Mouse (Mus musculus) frontal cortex, postnatal 10 days (tissue): ENCODE data around the gene Tppp3.

Experiments used
- DNase-seq, 2 experiments: peaks; one replicate each; pipeline ENCODE4 v3.0.0; 2022; ENCODE audit warnings: low spot score in 2 of 2, mixed read lengths in 1 of 2

The Tppp3 gene

DNA sequence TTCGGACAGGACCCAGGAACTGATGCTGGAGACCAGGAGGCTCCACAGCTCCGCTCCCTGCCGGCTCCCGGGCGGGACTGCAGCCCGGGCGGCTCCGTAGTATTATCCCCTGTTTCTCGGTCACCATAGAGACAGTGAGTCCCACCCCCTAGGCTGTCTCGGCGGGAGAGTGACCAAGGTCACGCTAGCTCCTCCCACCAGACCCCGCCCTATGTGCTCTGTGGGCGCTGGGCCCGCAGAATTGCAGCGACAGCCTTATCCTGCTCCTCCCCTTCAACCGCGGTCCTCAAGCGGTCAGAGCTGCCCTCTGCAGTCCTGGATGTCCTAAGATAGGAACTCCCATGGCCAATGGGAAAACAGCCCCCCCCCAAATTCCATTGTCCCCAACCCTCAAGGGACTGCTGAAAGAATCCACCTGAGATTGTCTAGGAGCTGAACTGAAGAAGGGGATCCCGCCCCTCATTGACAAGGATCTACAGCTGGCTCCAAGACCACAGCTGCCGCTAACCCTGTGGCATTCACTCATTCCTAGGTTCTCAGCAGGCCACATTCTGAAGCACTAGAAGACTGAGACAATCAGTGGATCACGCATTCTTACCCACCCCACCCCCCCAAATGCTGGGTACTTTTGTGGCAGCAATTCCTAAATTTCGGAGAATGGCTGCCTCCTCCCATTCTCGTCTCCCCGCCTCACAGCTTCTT lies at the start of gene Tppp3:
Gene Tppp3 (minus strand): TSS at position 213 of the 702 bp plus-strand sequence.
- peak; percentile 81 to 82 for DNase-seq

DNA sequence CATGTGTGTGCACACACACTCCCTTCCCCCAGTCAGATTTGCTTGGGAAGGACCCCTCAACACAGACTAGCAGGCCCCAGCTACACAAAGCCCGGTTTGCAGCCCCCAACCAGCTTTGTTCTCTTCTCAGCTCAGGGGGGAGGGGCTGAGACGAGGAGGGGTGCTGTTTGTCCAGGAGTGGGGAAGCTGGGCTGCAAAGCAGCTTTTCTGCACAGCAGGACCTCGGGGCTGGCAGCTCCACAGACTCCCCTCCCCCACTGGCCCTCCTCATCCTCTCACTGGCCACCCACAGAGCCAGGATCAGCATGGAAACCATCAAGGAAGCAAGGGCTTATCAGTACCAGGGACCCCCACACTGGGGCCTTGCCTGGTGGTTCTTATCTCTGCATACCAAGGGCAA lies 49.7 kb upstream of the Tppp3 start:
- DNase-seq = no peak

DNA sequence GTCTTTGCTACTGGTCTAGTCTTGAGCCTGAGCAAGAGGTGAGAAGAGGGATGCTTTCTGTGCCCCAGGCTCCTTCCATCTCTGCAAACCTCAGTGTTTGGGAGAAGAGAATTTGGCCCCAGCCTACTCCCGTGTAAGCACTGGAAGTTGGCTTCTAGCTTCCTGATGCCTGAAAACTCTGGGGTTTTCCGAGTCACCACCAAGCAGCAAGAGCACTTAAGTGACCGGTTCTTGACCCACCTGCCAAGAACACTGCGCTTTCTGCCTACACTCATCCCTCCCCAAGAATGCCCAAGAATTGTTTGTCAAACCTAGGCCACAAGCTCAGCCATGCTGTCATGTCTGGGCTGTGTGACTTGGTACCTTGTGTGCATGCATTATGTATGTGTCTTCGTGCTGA lies 49.2 kb upstream of the Tppp3 start:
- DNase-seq = no peak

DNA sequence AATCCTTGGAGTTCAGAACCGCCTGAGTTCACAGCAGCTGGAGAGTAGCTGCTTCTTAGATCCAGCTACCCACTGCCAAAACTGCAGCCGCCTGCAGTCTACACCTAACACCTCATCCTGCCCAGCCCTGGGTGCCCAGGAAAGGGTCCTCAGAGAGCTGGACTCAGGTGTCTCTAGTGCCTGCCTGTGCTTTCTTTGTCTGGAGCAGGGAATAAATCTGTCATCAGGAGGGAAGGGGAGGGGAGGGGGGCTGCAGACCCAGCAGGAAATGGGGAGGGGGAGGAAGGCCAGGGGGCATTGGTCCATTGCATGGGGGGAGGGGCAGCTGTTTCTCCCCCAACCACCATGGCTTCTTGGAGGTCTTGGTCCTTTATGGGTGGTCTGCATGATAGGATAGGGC lies 48.3 kb upstream of the Tppp3 start:
- DNase-seq = no peak

DNA sequence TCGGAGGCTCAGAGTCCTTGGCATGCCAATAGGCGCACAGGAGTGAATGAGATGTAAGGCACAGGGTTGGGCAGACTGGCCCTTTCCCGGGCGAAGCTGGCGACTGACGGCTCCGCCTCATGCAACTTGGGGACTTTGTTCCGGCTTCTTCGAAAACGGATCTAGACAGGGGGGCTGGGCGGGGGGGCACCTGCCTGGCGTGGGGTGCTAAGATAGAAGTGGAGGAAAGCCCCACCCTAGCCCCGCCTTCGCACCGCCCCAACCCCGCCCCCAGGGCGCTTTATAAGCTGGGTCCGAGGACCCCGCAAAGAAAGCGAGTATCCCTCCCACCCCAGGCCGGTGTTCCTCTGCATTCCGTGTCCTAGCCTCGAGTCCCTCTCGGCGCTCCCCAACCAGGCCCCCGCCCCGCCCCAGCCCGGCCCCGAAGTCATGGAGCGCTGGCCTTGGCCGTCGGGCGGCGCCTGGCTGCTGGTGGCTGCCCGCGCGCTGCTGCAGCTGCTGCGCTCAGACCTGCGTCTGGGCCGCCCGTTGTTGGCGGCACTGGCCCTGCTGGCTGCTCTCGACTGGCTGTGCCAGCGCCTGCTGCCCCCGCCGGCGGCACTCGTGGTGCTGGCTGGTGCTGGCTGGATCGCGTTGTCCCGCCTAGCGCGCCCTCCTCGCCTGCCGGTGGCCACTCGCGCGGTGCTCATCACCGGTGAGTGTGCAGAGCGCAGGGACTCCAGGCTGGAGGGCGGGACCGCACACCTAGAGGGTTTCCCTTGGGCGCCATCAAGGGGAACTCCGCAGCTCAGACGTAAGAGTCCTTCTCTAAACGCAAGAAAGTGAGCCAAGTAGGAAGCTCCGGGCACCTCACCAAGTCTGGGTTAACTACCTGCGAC lies 47.3 kb upstream of the Tppp3 start, which contains the start of gene Hsd11b2:
Gene Hsd11b2 (plus strand): TSS at position 320 of the 878 bp plus-strand sequence.
- DNase-seq = peak in 1 of 2 experiments; percentile 43

DNA sequence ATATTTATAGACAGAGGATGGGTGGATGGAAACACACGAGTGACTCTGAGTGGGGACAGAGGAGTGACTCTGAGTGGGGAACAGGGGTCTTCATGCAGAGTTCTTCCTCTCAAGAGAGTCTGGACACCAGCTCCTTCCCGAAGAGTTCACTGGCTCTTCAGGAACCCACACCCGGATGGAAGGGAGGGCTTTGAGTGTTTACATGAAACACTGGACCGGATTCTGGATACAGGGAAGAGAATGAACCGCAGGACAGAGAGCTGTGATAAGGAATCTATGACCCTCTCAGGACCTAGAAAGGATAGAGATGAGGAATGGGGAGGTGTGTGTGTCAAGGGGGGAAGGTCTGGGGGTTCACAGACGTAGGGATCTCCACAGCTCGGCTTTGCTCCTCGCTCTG lies 46.0 kb upstream of the Tppp3 start:
- no peak for DNase-seq

DNA sequence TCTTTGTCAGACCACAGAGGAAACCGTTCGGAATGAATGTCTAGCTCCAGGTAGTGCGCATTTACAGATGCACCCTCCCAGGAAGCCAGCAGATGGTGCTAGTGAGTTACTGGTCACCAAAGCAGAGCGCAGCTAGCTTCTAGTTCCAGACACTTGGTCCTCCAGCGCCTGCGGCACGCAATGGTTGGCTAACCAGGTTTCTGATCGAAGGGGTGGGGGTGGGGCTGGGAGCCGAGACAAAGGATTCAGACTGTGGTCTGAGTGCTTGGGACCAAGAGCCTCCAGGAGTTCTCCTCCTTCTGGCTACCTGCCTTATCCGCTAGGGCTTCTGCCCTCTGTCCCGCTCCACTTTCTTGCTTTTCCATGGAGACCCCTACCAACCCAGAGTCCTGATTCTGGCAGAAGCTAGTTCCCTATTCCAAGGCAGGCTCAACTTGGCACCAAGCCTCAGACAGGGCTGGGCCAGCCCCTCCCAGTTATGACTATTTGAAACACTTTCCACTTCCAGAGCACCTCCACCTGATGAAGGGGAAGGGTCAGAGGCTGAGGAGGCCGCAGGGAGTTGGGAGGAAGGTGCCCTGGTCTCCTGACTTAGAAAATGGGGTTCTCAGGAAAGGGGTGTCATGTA lies 44.8 kb upstream of the Tppp3 start:
- peak in 1 of 2 experiments; percentile 56 for DNase-seq

DNA sequence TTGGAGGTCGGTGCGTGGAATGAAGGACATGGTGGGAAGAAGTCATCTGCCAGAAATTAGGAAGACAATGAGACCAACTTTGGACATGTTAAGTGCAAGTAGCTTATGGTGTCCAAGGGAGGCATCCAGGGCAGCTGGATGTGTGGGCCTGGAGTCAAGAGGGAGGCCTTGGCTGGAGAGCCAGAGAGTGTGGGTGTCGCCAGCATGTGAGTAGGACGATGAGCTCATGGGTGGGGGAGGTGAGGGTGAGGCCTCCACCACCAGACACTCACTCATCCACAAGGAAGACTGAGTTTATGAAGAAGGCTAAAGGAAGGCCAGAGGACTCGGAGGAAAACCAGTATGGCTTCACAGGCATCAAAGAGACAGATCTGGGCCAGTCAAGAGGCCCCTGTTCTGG lies 43.3 kb upstream of the Tppp3 start:
- DNase-seq = no peak

DNA sequence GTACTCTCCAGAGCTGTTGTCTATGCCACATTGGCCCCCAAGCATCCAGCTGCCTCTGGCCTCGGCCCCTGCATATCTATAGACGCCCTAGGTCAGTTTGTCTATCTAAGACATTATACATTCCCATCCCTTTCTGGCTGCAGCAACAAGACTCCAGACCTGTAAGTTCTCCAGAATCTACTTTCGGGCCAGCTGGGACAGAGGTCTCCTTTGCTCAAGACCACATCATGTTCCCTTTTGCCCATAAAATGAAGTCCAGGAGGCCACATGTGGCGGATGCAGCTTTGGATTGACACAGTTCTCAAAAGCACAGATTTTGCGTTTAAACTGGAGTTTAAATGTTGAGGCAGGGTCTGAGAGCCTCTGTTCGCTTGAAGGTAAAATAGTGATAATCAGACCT lies 42.9 kb upstream of the Tppp3 start:
- DNase-seq = no peak

DNA sequence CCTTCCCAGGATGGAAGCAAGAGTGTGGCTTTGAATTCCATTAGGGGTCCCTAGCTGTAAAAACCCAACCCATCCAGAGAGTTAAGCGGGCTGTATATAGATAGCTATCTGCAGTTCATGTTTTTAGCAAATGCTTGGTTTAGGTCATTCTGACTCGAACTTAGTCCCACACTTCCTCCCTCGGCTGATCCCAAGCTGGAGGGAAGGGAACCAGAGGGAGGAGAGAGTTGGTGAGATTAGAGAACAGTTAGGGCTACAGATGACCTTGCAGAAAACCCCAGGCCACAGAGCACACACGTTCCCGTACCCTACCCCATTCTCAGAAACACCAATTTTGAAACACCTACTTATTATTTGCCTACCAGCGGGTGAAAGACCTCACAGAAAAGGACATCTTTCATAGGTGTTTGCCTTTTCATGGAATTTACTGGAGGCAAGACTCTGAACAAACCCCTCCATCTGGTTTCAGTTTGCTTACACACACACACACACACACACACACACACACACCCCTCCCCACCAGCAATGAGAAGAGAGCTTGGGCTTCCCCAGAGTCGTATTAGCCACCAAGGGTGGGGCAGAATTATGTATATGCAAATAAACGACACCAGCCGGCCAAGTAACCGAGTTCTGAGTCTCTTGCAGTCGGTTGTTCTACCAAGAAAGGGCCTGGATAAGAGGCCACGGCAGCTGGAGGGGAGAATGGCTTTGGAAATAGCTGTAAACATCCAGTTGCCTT lies 38.8 kb upstream of the Tppp3 start:
- DNase-seq = no peak

DNA sequence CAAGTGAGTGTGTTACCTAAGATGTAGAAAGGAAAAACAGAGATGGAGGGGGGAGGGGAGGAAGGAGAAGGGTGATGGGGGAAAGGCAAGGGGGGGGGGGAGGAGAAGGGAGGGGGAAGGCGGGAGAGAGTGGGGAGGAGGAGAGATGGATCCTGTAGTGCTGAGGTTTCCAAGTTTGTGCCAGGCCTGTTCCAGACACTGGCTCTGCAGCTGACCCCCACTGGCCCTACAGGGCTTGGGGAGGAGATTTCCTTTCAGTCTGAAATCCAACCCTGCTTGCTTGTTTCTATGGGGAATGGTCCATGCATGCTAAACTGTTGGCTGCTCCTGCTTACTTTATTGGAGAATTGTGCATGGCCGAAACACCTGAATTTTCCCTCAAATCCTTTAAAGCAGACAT lies 37.4 kb upstream of the Tppp3 start:
- no peak for DNase-seq

DNA sequence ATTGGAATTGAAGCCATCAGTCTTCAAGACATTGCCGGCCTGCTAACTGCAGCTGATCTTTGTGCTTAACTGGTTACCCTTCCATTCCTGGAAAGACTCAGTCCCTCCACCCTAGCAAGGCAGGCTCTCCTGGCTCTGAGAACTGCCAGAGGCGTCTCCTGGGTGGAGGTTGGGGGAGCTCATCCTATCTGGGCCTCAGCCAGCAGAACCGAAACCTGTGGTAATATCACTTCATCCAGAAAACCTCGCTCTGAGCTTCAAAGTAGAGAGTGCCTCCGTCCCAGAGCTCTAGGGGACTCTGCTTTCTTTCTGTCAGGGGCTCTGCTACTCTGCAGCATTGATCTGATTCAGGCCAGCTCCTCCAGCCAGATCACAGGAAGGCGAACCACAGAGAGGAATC lies 35.7 kb upstream of the Tppp3 start:
- DNase-seq = no peak

DNA sequence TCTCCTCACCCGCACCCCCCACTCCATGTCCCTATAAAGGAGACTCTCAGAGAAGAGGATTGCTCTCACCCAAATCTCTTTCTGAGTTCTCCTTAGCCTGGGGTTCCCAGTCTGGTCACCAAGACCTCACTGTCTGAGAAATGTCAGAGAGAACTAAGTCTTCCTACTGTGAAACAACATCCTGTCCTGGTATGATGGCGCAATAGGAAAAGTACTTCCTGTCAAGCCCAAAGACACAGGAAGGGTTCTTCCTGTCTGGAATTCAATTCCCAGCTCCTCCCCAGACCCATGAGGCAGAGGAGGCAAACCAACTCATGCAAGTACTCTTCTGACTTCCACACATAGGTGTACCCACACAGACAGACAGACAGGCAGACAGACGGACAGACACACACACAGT lies 33.3 kb upstream of the Tppp3 start:
- DNase-seq = no peak

DNA sequence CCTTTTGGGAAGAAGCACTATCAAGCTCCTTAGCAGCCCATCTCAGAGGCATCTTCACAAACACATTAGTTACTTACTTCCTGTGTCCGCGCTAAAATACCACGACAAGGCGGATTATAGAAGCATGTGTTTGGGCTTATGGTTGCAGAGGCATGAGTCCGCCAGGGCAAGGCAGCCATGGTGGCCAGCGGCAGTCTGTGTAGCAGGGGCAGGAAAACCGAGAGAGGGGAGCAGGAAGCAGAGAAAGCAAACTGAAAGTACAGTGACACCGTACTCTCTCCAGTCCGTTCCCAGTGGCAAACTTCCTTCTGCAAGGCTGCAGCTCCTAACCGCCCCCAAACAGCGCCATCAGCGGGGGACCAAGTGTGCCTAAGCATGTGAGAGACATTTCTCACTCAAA lies 28.5 kb upstream of the Tppp3 start:
- no peak for DNase-seq

DNA sequence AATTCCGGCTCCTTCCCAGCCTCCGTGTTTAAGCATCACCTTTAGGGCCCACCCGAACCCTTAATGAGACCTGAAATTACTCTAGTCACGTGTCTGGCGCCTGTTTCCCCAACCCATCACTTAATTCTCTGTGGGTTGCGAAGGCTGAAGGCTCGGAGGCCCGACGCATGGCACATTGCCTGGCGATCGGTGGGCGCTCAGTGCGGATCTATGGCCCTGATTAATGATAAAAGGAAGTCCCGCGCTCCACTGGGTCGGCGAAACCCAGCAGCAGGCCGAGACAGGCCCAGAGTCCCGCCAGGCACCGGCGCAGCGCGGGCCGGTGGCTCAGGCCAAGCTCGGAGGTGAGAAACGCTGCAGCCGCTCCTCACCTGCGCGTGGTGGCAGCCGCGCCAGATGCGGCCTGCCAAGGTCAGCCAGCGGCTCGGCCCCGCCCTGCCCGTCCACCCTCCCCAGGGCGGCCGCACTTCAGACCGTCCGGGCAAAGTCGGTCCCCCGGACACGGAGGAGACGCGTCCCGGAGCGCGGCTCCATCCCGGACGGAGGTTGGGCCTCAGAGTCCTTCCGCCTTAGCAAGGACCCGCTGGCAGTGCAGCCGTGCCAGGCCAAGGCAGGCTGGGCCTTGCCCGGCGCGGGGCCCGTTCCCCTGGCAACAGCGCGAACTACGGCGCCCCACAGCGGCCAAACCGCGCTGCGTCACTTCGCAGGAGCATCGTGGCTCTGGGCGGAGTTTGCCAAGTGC lies 25.3 kb upstream of the Tppp3 start, which contains the start of gene Zdhhc1:
Gene Zdhhc1 (minus strand): TSS at position 464 of the 742 bp plus-strand sequence.
- DNase-seq = peak; percentile 72 to 85

DNA sequence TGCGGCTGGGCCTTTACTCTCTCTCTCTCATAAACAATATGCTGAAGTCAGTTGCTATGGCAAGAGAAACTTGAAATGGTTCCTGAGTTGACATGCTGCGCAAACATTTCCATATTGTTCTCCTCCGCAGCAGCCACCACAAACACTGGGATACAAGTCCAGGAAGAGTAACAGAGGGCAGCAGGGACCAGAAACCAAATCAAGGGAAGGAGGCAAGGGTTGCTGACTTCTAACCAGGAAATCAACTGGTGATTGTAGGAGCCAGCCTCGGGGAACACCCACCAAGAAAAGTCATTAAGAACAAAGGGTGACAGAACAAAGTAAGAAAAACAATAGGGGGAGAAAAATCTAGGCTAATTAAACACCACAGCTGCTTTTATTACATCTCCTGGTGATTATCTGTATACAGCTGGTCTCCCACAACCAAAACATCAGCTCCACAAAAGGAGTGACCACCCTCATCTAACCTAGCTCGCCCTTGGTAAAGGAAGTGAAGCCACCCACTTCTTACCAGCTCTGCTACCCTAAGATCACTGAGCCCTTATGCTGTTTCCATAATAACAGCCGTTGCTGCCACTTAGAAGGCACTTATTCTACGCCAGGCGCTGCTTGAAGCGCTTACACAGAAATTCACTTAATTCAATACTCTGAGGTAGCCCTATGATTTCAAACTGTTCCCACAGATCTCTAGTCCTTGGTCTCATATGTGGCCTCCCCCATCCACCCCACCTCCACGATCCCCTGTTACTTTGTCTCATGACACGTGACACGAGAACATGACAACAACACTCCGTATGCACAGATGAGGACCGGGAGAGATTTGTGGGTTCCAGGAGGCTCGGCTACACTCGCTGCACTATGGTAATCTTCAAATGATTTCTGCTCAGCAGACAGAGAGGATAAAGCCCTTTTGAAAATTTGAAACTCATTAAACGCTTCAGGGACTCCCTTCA lies 24.3 kb upstream of the Tppp3 start:
- DNase-seq = no peak

DNA sequence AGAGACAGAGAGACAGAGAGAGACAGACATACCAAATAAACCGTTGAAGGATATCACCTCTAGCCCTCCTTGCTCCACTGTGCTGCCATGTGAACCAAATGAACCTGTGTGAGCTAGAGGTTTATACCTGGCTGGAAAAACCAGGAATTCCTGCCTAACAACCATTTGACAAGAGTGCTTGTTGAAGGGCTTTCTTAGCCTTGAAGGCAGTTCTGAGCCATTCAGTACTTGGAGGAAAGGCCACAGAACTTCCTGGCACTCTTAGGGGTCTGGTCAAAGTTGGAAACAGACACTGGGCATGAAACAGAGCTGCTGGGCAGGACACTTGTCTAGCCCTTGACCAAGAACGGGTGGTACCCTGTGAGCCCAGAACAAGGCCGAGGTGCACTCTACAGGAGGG lies 23.2 kb upstream of the Tppp3 start:
- no peak for DNase-seq

DNA sequence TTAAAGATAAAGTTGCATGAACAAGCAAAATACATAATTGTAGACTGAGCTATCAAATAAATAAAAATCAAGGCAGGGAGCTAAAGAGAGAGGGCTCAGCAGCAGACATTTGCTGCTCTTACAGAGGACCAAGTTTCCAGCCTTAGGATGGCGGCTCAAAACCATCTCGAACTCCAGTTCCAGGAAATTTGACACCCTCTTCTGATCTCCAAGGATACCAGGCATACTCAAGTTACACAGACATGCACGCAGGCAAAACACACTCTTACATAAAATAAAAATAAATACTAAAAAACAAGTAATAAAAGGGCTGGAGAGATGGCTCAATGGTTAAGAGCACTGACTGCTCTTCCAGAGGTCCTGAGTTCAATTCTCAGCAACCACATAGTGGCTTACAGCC lies 22.2 kb upstream of the Tppp3 start:
- no peak for DNase-seq

DNA sequence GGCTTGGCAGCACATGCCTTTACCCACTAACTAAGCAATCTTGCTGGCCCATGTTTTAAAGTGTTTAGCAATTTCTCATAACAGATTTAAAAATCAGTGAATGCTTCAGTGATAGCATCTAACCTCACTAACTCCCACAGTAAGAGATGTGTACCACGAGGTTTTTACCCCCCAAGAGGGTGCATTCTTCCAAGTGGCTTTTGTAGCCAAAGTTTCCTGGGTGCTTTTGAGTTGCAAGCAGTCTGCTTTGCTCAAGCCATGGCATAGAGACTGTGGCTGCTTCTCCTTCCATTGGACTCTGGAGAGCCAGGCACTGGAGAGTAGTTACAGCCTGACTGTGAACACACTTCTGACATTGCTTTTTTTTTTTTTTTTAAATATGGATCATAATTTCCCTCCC lies 18.0 kb upstream of the Tppp3 start:
- DNase-seq = no peak

DNA sequence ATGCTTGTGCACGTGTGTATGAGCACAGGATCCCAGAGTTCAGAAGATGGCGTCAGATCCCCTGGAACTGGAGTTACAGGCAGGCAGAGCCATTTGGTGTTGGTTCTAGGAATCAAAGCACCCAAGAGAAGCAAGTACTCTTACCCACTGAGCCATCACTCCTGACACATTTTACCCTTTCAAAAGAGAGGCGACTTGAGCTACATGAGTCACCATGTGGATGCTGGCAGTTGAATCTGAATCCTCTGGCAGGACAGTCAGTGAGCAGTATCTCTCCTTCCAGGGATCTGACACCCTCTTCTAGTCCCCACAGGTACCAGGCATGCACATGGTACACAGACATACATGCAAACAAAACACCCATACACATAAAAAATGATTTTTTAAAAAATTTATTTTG lies 16.8 kb upstream of the Tppp3 start:
- DNase-seq = no peak
